ENCODE assay signal across 17 mouse cellular contexts in genomic region chr17:56439731-56440460, GRCm38 (mm10). TPM values are rescaled to one million over a fixed set of nuclear protein-coding genes. Genes with fewer than 3 reads are reported as not detected.
DNase-seq lines count a peak whose midpoint lies in the region; ATAC-seq and TF ChIP-seq lines count a peak whose summit lies in the region.
"Had no signal": no experiment of that assay in that cellular context is flagged by ENCODE, and none has a peak within 500 bp of the region (broad histone marks: within the 10 kb centered on the region; RNA-seq: fewer than 3 reads in every experiment).

No protein-coding gene starts in this region.

- H3K9ac ChIP-seq in forebrain, embryonic 15.5 days (replicated peaks): peak overlapping the region; percentile 22; the same call in 1 of the 2 replicates
- H3K9ac ChIP-seq in hindbrain, embryonic 16.5 days (ENCODE audit: low read depth, low read length): 0 out of 2 replicates have a peak overlapping the region, but pooled peaks have one; percentile 1
- peak overlapping the region; percentile 55 for H3K9ac ChIP-seq in neural tube, embryonic 13.5 days
- H3K9ac ChIP-seq: intestine, embryonic 15.5 days; lung, embryonic 15.5 days had no signal

- H3K4me2 ChIP-seq in forebrain, embryonic 15.5 days (replicated peaks): peak overlapping the region; percentile 3; the same call in 1 of the 2 replicates
- H3K4me2 ChIP-seq in hindbrain, embryonic 16.5 days (ENCODE audit: low read length): no peak overlapping the region; the same call in 1 of the 2 replicates
- no peak overlapping the region for H3K4me2 ChIP-seq in neural tube, embryonic 13.5 days
- H3K4me2 ChIP-seq: intestine, embryonic 15.5 days; liver, embryonic 11.5 days; lung, embryonic 15.5 days had no signal

- DNase-seq in layer of hippocampus, adult 2 months (ENCODE audit: low spot score in 2 of 2): no peak
- no peak for DNase-seq in layer of hippocampus, postnatal 10 days (ENCODE audit: low spot score in 2 of 2)
- no peak for DNase-seq in embryo, embryonic 10.5 days (ENCODE audit: low spot score)
- DNase-seq: cerebellum, adult 8-10 months; heart, postnatal 10 days; layer of hippocampus, adult 9-11 months; left cerebral cortex, postnatal 4 days had no signal

- no peak for TF ChIP-seq CTCF in layer of hippocampus, adult 2 months (conservative IDR thresholded peaks at IDR 0.05)

- no peaks in the 10 kb centered on the region for H3K27me3 ChIP-seq in forebrain, embryonic 15.5 days
- H3K27me3 ChIP-seq in hindbrain, embryonic 16.5 days (replicated peaks; ENCODE audit: control insufficient read depth, insufficient read depth, low read length): no peaks in the 10 kb centered on the region
- no peaks in the 10 kb centered on the region for H3K27me3 ChIP-seq in neural tube, embryonic 13.5 days
- H3K27me3 ChIP-seq: intestine, embryonic 15.5 days; lung, embryonic 15.5 days had no signal

- peaks cover 46% of the 10 kb centered on the region for H3K4me1 ChIP-seq in forebrain, embryonic 15.5 days
- H3K4me1 ChIP-seq in hindbrain, embryonic 16.5 days (ENCODE audit: control insufficient read depth, insufficient read depth, low read depth, low read length): peaks cover 12% of the 10 kb centered on the region
- H3K4me1 ChIP-seq in neural tube, embryonic 13.5 days (replicated peaks): peaks cover 27% of the 10 kb centered on the region
- H3K4me1 ChIP-seq: intestine, embryonic 15.5 days; lung, embryonic 15.5 days had no signal

- peak overlapping the region; percentile 24 for H3K4me3 ChIP-seq in layer of hippocampus, adult 2 months
- no peak overlapping the region for H3K4me3 ChIP-seq in forebrain, embryonic 15.5 days
- H3K4me3 ChIP-seq in hindbrain, embryonic 16.5 days (ENCODE audit: low read length): no peak overlapping the region
- H3K4me3 ChIP-seq in neural tube, embryonic 13.5 days: no peak overlapping the region
- H3K4me3 ChIP-seq: erythroblast, embryonic 14.5 days; intestine, embryonic 15.5 days; lung, embryonic 15.5 days had no signal

- 37% methylated on average over 15 of the region's 15 CpGs for WGBS in forebrain, embryonic 15.5 days
- 36% methylated on average over 15 of the region's 15 CpGs for WGBS in hindbrain, embryonic 16.5 days
- WGBS in neural tube, embryonic 13.5 days: 31% methylated on average over 15 of the region's 15 CpGs

- H3K27ac ChIP-seq in layer of hippocampus, adult 2 months: peak overlapping the region; percentile 90
- peak overlapping the region; percentile 77 for H3K27ac ChIP-seq in forebrain, embryonic 15.5 days (replicated peaks)
- H3K27ac ChIP-seq in hindbrain, embryonic 16.5 days (ENCODE audit: low read depth, low read length): peak overlapping the region; percentile 48
- H3K27ac ChIP-seq in neural tube, embryonic 13.5 days (replicated peaks): peak overlapping the region; percentile 70
- H3K27ac ChIP-seq: intestine, embryonic 15.5 days; kidney, postnatal 0 days; lung, embryonic 15.5 days had no signal

- H3K9me3 ChIP-seq in forebrain, embryonic 15.5 days: no peaks in the 10 kb centered on the region
- H3K9me3 ChIP-seq in hindbrain, embryonic 16.5 days (ENCODE audit: control insufficient read depth, low read length): no peaks in the 10 kb centered on the region
- no peaks in the 10 kb centered on the region for H3K9me3 ChIP-seq in neural tube, embryonic 13.5 days
- H3K9me3 ChIP-seq: intestine, embryonic 15.5 days; lung, embryonic 15.5 days had no signal

- H3K36me3 ChIP-seq in forebrain, embryonic 15.5 days: peaks cover 73% of the 10 kb centered on the region
- peaks cover 36% of the 10 kb centered on the region for H3K36me3 ChIP-seq in hindbrain, embryonic 16.5 days (ENCODE audit: control insufficient read depth, insufficient read depth, low read length)
- H3K36me3 ChIP-seq in neural tube, embryonic 13.5 days: peaks cover 79% of the 10 kb centered on the region

- ATAC-seq in forebrain, embryonic 15.5 days (replicated peaks): peak; percentile 55
- peak; percentile 4; the same call in 1 of the 2 replicates for ATAC-seq in hindbrain, embryonic 16.5 days
- ATAC-seq in neural tube, embryonic 13.5 days (ENCODE audit: low read depth): peak; percentile 19; the same call in 1 of the 2 replicates
- ATAC-seq in cerebellum, adult (ENCODE audit: insufficient number of reproducible peaks, low FRiP score, low TSS enrichment): no peak
- ATAC-seq in activated CD4-positive, CD25-positive, alpha-beta regulatory T cell, adult 4 months: no peak
- ATAC-seq: intestine, embryonic 15.5 days had no signal

RNA-seq across cellular contexts. Expression of gene Ptprs, which starts 36.4 kb away (rescaled TPM):
- 100 to 1,000 TPM; 666 to 670 TPM for total RNA-seq in layer of hippocampus, adult 2 months (2021)
- total RNA-seq in layer of hippocampus, postnatal 10 days (2021): 100 to 1,000 TPM; 817 to 911 TPM
- 375 and 409 TPM in 2 replicates for polyA plus RNA-seq in forebrain, embryonic 15.5 days (2015; fragmentation: Nextera tagmentation; extraction: Ambion mirVana)
- polyA plus RNA-seq in hindbrain, embryonic 16.5 days (2015; fragmentation: Nextera tagmentation; extraction: Ambion mirVana): 229 and 264 TPM in 2 replicates
- polyA plus RNA-seq in neural tube, embryonic 13.5 days (2015; fragmentation: Nextera tagmentation; extraction: Ambion mirVana): 251 and 260 TPM in 2 replicates
- polyA plus RNA-seq in activated CD4-positive, CD25-positive, alpha-beta regulatory T cell, adult 4 months (2017; shearing (Covaris generic)): 1 to 10 TPM; 6.5 to 8.6 TPM

Comparison
In these comparisons a context has a peak if more than half of its experiments do, and no peak if none do; other contexts are left out.
1. ATAC-seq: peak in forebrain, embryonic 15.5 days (single experiment), hindbrain, embryonic 16.5 days (single experiment) and neural tube, embryonic 13.5 days (single experiment); none in cerebellum, adult (single experiment) and activated CD4-positive, CD25-positive, alpha-beta regulatory T cell, adult 4 months (single experiment).
2. H3K9ac ChIP-seq: peak in every context shown above with its lines; median percentile 55 in neural tube, embryonic 13.5 days; 22 in forebrain, embryonic 15.5 days; 1 in hindbrain, embryonic 16.5 days.
3. RNA of gene Ptprs, which starts 36.4 kb away (polyA plus RNA-seq): 375 to 409 TPM in forebrain, embryonic 15.5 days, 251 to 260 TPM in neural tube, embryonic 13.5 days and 229 to 264 TPM in hindbrain, embryonic 16.5 days; 6.5 to 8.6 TPM in activated CD4-positive, CD25-positive, alpha-beta regulatory T cell, adult 4 months; every median in the first group is over 10 times any median in the second.
4. Peak in every context shown above with its lines, with median percentiles within 50 percentile points of each other: H3K27ac ChIP-seq.